Mouse (Mus musculus) gastrocnemius, postnatal 4 days (tissue): ENCODE data around the gene Zfp688. TPM values are rescaled to one million over a fixed set of nuclear protein-coding genes. Genes with fewer than 3 reads are reported as not detected.
"Not testable (repeated sequence)": the region's sequence is repeated elsewhere in the genome, so short reads cannot be mapped to it uniquely, and the experiment has no call there.

Source experiments
- DNase-seq, 2 experiments: peaks; one replicate each; pipeline ENCODE4 v3.0.0; 2021 to 2022; ENCODE audit warnings: low spot score in 2 of 2, mixed read lengths in 2 of 2
- long read RNA-seq, 2 experiments: library from polyadenylated mRNA; stranded (forward); transcript quantifications; one replicate each; pipeline ENCODE4 v2.0.0; 2021
- total RNA-seq, 2 experiments: library from RNA; stranded (reverse); gene quantifications; 2 replicates each; pipeline ENCODE4 v1.2.3; 2021

Zfp688 gene
- total RNA-seq = 1 to 10 TPM; 6.6 to 9.1 TPM
- long read RNA-seq, experiment 1, partial matches to known transcripts = 0 of 8 reads
- long read RNA-seq, experiment 1, other reads (novel, unspliced or antisense) = 3 of 8 reads
- long read RNA-seq, experiment 2, partial matches to known transcripts = 0 of 5 reads
- long read RNA-seq, experiment 2, other reads (novel, unspliced or antisense) = 2 of 5 reads

- DNase-seq = peak; percentile 91 to 98
Observed at GRCm38 (mm10) chr7:127421388-127422191, at the start of gene Zfp688. Gene Zfp688 (minus strand): TSS chr7:127422068.

GRCm38 (mm10) chr7:127471646-127472010 lies 49.8 kb upstream of the Zfp688 start:
- peak in 1 of 2 experiments; percentile 40 for DNase-seq

DNA sequence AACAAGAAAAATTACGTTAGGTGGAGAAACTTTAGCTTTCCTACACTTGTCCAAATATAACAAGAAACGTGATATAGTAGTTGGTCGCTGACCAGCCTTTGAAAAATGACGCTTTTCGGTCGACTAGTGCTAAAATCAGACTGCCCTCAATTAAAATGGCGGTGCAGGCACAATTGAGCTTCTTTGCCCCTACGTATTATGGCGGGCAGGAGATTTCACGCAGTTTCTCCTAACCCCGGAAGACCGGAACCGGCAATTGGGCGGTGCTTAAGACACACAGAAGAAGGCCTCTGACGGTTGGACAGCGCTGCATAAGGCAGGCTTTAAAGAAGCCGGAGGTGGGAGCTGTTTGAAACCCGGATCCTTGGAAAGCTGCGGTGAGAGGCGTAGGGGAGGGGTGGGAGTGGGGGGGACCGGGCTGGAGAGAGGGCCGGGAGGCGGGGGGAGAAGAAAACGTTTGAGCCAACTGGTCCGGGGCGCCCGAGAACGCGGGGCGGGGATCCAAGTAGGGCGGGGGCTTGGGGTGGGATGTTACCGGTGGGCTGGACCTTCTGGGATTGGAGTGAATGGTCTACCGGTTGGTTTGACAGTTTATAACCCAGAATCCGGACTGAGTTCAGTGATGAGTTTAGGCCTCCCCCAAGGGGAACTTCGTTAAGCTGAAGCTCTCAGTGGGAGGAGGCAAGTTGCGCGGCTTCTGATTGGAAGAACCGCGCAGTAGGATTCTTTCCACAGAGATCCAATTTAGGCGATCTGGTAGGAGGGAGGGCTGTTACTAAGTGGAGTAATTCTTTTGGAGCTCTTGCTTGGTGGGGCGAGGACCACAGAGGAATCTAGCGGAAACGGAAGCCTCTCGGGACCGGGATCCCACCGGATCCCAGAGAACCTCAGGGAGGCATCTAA lies 49.1 kb upstream of the Zfp688 start:
- DNase-seq = peak; percentile 73 to 89

GRCm38 (mm10) chr7:127470011-127470715 lies 48.3 kb upstream of the Zfp688 start:
- no peak for DNase-seq

DNA sequence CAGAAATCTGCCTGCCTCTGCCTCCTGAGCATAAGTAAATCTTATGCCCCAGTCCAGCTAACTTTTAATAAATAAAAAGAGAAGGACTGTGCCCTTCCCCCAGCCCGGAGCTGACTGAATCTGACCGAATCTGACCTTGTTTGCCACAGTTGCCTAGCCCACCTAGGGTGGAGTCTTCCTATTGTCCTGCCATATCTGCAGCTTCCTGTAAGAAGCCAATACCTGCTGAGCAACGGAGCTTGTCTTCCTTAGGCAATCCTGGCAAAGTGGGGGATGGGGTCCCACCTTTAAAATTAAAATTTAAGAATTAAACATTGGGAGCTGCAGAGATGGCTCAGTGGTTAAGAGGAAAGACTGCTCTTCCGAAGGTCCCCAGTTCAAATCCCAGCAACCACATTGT lies 44.7 kb upstream of the Zfp688 start:
- no peak for DNase-seq

DNA sequence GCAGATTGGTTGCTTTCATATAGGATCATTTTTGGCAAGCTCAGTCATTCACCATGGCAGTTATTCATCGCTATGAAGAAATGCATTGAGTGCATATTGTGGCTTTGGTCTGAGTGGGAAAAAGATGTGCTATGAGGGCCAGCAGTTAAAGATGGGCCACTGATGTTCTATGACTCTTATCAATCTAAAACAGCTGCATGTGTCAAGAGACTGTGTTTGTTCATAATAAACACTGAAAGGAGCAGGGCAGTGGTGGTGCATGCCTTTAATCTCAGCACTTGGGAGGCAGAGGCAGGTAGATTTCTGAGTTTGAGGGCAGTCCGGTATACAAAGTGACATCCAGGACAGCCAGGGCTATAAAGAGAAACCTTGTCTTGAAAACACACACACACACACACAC lies 43.8 kb upstream of the Zfp688 start:
- DNase-seq = not testable (repeated sequence)

DNA sequence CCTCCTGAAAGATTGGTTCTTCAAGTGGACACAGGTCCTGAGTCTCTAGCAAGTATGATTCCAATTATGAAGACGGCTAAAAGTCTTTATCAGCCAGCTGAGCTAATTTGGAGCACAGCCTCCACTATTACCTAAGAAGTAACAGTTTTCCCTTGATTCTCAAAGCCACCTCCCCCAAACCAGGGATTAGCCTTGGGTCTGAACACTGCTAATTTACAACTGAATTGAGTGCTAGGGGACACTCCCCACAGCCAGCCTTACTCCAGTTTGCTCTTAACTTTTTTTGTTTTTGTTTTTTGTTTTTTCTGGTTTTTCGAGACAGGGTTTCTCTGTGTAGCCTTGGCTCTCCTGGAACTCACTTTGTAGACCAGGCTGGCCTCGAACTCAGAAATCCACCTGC lies 43.3 kb upstream of the Zfp688 start:
- DNase-seq = no peak

DNA sequence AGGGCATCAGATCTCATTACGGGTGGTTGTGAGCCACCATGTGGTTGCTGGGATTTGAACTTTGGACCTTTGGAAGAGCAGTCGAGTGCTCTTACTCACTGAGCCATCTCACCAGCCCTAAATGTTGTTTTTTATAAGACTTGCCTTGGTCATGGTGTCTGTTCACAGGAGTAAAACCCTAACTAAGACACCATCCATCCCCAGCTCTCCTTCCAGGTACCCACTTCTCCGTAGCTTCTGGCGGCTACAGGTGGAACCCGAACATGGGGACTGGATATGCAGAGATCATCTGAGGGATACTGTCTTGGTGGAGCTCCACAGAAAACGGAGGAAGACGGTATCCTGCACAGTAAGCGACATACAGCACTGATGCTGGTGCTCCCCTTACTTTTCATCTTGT lies 37.4 kb upstream of the Zfp688 start, which contains the start of gene Prr14:
Gene Prr14, plus strand, starts transcription at position 301 of the 400 bp plus-strand sequence.
- not testable (repeated sequence) for DNase-seq

GRCm38 (mm10) chr7:127458371-127459122 lies 36.7 kb upstream of the Zfp688 start:
- DNase-seq = not testable (repeated sequence)

DNA sequence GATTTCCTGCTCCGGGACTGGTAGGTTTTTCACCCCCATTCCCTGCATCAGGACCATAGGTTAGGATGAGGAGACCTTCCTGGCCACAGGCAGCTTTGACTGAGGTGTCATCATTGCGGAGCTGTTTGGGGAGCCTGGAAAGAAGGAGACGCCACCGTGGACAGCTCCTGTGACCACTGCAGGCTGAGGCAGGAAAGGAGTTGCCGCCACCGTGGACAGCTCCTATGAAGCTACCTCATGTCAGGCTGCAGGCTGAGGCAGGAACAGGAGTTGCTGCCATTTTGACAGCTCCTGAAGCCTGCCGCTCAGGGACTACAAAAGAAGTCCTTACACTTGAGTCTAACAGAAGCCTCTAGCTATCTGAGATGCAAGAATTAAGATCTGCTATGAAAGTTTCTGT lies 33.0 kb upstream of the Zfp688 start:
- DNase-seq = no peak

- DNase-seq = no peak
Observed at GRCm38 (mm10) chr7:127453056-127453455, 31.2 kb upstream of the Zfp688 start.

DNA sequence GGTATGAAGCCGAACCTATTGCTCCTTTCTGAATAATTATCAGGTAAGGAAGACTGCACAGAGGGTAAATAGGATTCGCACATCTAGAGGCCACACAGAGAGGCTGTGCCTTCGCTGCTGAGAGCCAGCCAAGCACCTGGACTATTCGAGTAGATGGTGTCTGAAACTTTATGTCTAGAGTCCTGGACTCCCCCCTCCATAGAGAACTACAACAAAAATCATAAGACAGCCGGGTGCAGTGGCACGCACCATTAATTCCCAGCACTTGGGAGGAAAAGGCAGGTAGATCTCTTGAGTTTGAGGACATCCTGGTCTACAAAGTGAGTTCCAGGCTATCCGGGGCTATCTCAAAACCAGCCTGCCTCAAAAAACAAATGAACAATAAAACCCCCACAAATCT lies 28.1 kb upstream of the Zfp688 start:
- no peak for DNase-seq

- peak; percentile 81 to 90 for DNase-seq
Observed at GRCm38 (mm10) chr7:127448521-127449300, 26.8 kb upstream of the Zfp688 start, which contains the start of gene Zfp689. Gene Zfp689 (minus strand): TSS chr7:127449158.

GRCm38 (mm10) chr7:127443976-127444375 lies 22.1 kb upstream of the Zfp688 start:
- DNase-seq = no peak

GRCm38 (mm10) chr7:127437724-127438123 lies 15.9 kb upstream of the Zfp688 start:
- DNase-seq = no peak

DNA sequence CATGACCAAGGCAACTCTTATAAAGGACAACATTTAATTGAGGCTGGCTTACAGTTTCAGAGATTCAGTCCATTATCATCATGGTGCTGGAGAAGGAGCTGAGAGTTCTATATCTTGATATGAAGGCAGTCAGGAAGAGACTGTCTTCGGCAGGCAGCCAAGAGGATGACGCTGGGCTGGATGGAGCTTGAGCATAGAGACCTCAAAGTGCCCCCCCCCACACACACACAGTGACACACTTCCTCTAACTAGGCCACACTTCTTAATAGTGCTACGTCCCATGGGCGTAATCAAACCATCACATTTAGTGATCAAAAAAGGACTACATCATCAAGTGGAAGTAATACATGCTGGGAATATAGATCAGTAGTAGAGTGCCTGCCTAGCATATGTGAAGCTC lies 13.3 kb upstream of the Zfp688 start:
- DNase-seq = no peak

- no peak for DNase-seq
Observed at GRCm38 (mm10) chr7:127426354-127426753, 4.5 kb upstream of the Zfp688 start.

DNA sequence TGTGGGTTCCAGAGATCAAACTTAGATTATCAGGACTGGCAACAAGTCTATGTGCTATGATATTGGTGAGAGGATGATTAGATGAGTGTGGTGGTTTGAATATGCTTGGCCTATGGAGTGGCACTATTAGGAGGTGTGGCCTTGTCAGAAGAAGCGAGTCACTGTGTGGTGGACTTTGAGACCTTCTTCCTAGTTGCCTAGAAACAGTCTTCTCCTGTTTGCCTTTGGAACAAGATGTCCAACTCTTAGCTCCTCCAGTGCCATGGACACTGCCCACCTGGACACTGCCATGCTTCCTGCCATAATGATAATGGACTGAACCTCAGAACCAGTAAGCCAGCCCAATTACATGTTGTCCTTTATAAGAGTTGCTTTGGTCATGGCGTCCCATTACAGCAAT lies 4.0 kb upstream of the Zfp688 start:
- no peak for DNase-seq

DNA sequence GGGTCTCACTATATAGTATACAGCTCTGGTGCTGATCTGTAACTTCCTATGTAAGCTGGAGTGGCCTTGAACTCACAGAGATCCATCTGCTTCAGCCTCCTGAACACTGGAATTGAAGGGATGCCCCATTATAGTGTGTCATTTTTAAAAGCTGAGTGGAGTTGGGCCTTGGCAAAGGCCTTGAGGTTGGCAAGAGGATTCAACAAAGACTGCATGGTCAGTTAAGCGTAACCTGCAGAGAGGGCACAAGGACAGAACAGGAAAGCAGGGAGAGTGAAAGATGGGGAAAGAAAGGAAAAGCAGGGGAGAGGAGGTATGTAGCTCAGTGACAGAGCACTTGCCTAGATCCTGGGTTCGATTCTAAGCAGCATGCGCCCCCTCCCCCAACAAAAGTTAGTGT lies 3.4 kb upstream of the Zfp688 start:
- DNase-seq = no peak
